Mouse (Mus musculus) midbrain, postnatal 0 days (tissue): ENCODE results near the gene Cd209d. TPM values are rescaled to one million over a fixed set of nuclear protein-coding genes. Genes with fewer than 3 reads are reported as not detected.
"Not testable (repeated sequence)": the region's sequence is repeated elsewhere in the genome, so short reads cannot be mapped to it uniquely, and the experiment has no call there.

Source experiments
- ATAC-seq: fragments of 200-750 bp; cut with Nextera tagmentation; 2 replicates; pipeline ENCODE4 v1.8.0; 2017; ENCODE audit warnings: moderate number of reproducible peaks, mild to moderate bottlenecking, moderate TSS enrichment, moderate library complexity; ENCODE audit not compliant: low FRiP score
- DNase-seq: peaks from one replicate; pipeline ENCODE4 v3.0.0-alpha.2; 2015; ENCODE audit warnings: low spot score
- H3K27ac ChIP-seq: fragments of 300-500 bp; sonication (generic); 2 replicates; pipeline ENCODE4 v1.5.1; 2014; ENCODE audit warnings: low read depth, mild to moderate bottlenecking, low read length, mixed read lengths
- H3K27me3 ChIP-seq: fragments of 300-500 bp; sonication (generic); 2 replicates; pipeline ENCODE4 v1.6.1; 2014; ENCODE audit warnings: low read length, control low read depth, mixed read lengths; ENCODE audit not compliant: insufficient read depth
- H3K36me3 ChIP-seq: fragments of 300-500 bp; sonication (generic); 2 replicates; pipeline ENCODE4 v1.6.1; 2014; ENCODE audit warnings: low read length, control low read depth, mixed read lengths; ENCODE audit not compliant: insufficient read depth
- H3K4me1 ChIP-seq: fragments of 300-500 bp; sonication (generic); 2 replicates; pipeline ENCODE4 v1.6.1; 2014; ENCODE audit warnings: mild to moderate bottlenecking, control low read depth, antibody characterized with exemption, low read length, mixed read lengths; ENCODE audit not compliant: insufficient read depth
- H3K4me2 ChIP-seq: fragments of 300-500 bp; sonication (generic); 2 replicates; pipeline ENCODE4 v1.6.1; 2014; ENCODE audit warnings: low read depth, mild to moderate bottlenecking, low read length, mixed read lengths; ENCODE audit not compliant: poor library complexity, severe bottlenecking
- H3K4me3 ChIP-seq: fragments of 300-500 bp; sonication (generic); 2 replicates; pipeline ENCODE4 v1.5.1; 2014; ENCODE audit warnings: low read depth, mild to moderate bottlenecking, low read length, moderate library complexity
- H3K9ac ChIP-seq: fragments of 300-500 bp; sonication (generic); replicated peaks from 2 replicates; pipeline ENCODE4 v1.6.1; 2014; ENCODE audit warnings: mild to moderate bottlenecking, low read length, moderate library complexity, mixed read lengths; ENCODE audit not compliant: poor library complexity, severe bottlenecking
- H3K9me3 ChIP-seq: fragments of 300-500 bp; sonication (generic); 2 replicates; pipeline ENCODE4 v1.6.1; 2016; ENCODE audit warnings: low read length, control low read depth
- CTCF ChIP-seq: IDR thresholded peaks from 2 replicates; pipeline ENCODE4 v1.5.1; 2016; ENCODE audit warnings: antibody characterized with exemption, mild to moderate bottlenecking
- WGBS: fragments of 180-500 bp; shearing (Covaris S2); extraction: QIAGEN DNeasy Blood & Tissue Kit; methylation state at CpG from one replicate; pipeline ENCODE4 v1.1.7; 2014; 5-methylcytosine and 5-hydroxymethylcytosine counted together
- polyA plus RNA-seq: library from polyadenylated mRNA; unstranded; fragments of >200 nt; fragmentation: Nextera tagmentation; extraction: Ambion mirVana; gene quantifications from 2 replicates; pipeline ENCODE4 v1.2.1, GENCODE M21; 2015
- total RNA-seq: library from RNA; depleted of rRNA; stranded (reverse); fragments of >200 nt; gene quantifications from 2 replicates; pipeline ENCODE4 v1.2.3, GENCODE M21; 2014; rRNA removed

The Cd209d gene
- not detected in 2 replicates for total RNA-seq
- not detected in 2 replicates for polyA plus RNA-seq

DNA sequence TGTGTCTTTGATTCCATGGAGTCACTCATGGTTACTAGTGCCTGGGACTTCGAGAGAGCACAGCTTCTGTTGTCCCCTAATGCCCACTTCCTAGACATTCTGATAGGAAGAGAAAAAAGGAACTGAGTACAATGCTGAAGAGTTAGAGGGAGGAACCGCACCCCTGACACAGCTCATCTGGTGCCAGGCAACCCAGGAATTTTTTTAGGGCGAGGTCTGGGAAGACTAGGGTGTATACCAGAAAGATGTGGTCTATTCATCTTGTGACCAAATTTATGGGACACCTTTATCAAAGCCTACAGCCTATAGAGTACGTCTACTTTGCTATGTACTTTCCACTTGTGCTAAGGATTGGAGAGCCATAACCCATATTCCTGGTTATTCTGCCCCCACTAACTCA, at the start of gene Cd209d:
Gene Cd209d (minus strand): TSS at position 101 of the 400 bp plus-strand sequence.
- 71% methylated on average over 4 of the region's 4 CpGs for WGBS
- no peaks in the 10 kb centered on the region for H3K4me1 ChIP-seq
- H3K27me3 ChIP-seq: no peaks in the 10 kb centered on the region
- ATAC-seq (no peak), DNase-seq (no peak)
- H3K4me3 ChIP-seq: no peak within 1 kb of the TSS
- H3K9me3 ChIP-seq: peaks cover 31% of the 10 kb centered on the region
- TF ChIP-seq CTCF: no peak
- H3K9ac ChIP-seq: no peak within 1 kb of the TSS
- no peak within 1 kb of the TSS for H3K27ac ChIP-seq
- H3K4me2 ChIP-seq: no peak within 1 kb of the TSS
- H3K36me3 ChIP-seq: no peaks in the 10 kb centered on the region

- H3K4me1 ChIP-seq: no peaks in the 10 kb centered on the region
- no peak for ATAC-seq
- no peak within 1 kb of the TSS for H3K27ac ChIP-seq
- H3K9me3 ChIP-seq: peaks cover 34% of the 10 kb centered on the region
- 91% methylated on average over 3 of the region's 3 CpGs for WGBS
- H3K36me3 ChIP-seq: no peaks in the 10 kb centered on the region
- no peak within 1 kb of the TSS for H3K4me3 ChIP-seq
- no peaks in the 10 kb centered on the region for H3K27me3 ChIP-seq
- H3K9ac ChIP-seq: no peak within 1 kb of the TSS
- H3K4me2 ChIP-seq: no peak within 1 kb of the TSS
- no peak for TF ChIP-seq CTCF
- DNase-seq: no peak
Measured at GRCm38 (mm10) chr8:3926744-3927143, 48.4 kb upstream of the Cd209d start, which contains the start of gene Cd209b. Gene Cd209b (minus strand): TSS chr8:3926844.

DNA sequence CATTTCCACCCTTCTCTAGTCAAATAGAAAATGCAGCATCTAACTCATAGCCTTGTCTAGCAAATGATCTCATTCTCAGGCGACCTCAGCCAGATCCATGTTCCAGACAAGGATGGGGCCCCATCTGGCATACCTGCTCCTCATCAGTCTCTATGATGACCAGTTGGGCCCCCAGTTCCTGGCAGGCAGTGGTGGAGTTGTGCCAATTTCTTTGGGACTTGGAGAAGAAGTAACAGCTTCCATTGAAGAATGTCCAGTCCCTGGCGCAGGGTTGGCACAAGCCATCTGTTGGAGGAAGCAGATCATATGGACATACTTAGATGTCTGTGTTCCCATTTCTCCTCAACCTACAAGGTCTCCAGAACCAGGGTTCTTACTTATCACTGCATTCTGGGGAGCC, 2.2 kb downstream of the Cd209d start:
- H3K9ac ChIP-seq: no peak overlapping the region
- ATAC-seq (no peak), DNase-seq (no peak)
- H3K9me3 ChIP-seq: peaks cover 48% of the 10 kb centered on the region
- TF ChIP-seq CTCF: no peak
- H3K36me3 ChIP-seq: no peaks in the 10 kb centered on the region
- H3K4me2 ChIP-seq: no peak overlapping the region
- no peak overlapping the region for H3K4me3 ChIP-seq
- H3K4me1 ChIP-seq: no peaks in the 10 kb centered on the region
- WGBS: 88% methylated on average over 2 of the region's 2 CpGs
- H3K27me3 ChIP-seq: no peaks in the 10 kb centered on the region
- H3K27ac ChIP-seq: no peak overlapping the region

DNA sequence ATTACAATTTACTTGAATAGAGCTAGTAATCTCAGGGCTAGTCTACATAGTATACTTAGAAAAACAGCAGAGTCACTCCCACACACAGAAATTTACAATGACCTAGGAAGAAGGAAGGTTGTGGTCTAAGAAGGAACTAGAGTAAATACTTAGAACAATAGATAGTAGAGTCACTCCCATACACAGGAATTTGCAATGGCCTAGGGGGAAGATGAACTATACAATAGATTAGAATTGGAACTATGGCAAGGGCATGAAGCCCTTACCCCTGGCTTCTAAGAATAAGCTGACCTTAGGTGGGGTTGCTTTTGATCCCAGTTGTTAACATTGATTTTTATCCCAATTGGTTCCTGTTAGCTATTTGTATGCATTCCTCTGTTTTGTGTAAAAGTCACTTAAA, 15.6 kb downstream of the Cd209d start:
- H3K9ac ChIP-seq, ATAC-seq, DNase-seq, H3K4me2 ChIP-seq, H3K27me3 ChIP-seq, H3K4me3 ChIP-seq, H3K36me3 ChIP-seq, H3K27ac ChIP-seq, H3K4me1 ChIP-seq: not testable (repeated sequence)
- peaks cover 18% of the 10 kb centered on the region; the same call in 1 of the 2 replicates for H3K9me3 ChIP-seq

DNA sequence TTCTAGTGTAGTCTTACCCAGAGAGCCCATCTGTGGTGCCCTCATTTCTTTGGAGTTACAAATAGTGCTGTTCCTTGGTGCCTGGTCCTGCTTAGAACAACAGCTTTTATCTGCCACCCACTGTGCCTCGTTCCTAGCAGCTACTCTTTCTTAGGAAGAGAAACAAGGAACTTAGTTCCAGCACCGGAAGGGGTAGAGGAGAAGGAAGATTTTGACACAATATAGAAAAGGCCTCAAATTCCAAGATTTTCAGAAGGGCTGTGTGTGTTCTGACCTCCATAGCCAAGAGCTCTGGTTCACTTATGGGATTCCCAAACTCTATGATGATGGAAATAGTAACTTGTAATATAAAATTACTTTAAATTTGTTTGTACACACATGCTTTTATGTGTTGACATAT, 24.1 kb downstream of the Cd209d start, which contains the start of gene Cd209e:
Gene Cd209e (minus strand): TSS at position 101 of the 400 bp plus-strand sequence.
- DNase-seq: no peak
- Histone ChIP-seq H3K4me2 (no peak within 1 kb of the TSS), H3K27ac (no peak within 1 kb of the TSS), H3K27me3 (no peaks in the 10 kb centered on the region), H3K9ac (no peak within 1 kb of the TSS), H3K36me3 (no peaks in the 10 kb centered on the region), H3K9me3 (peaks cover 23% of the 10 kb centered on the region), H3K4me3 (no peak within 1 kb of the TSS), H3K4me1 (no peaks in the 10 kb centered on the region)
- ATAC-seq: no peak
- WGBS: 79% methylated on average over 2 of the region's 2 CpGs
- no peak for TF ChIP-seq CTCF

Other genes starting within 250 kb of the Cd209d start
- gene Stxbp2, start 247.6 kb downstream of the Cd209d start, total RNA-seq: 23.1 and 35.3 TPM in 2 replicates
- gene Stxbp2, start 247.6 kb downstream of the Cd209d start, polyA plus RNA-seq: 36.1 and 44.2 TPM in 2 replicates
- not detected in 2 replicates for gene Retn, start 222.8 kb downstream of the Cd209d start, total RNA-seq
- 0.42 and 0.62 TPM in 2 replicates for gene Retn, start 222.8 kb downstream of the Cd209d start, polyA plus RNA-seq
- not detected in 2 replicates for gene Mcemp1, start 212.8 kb downstream of the Cd209d start, total RNA-seq
- gene Mcemp1, start 212.8 kb downstream of the Cd209d start, polyA plus RNA-seq: 0.23 and 0.26 TPM in 2 replicates
- 14.7 and 33.3 TPM in 2 replicates for gene Fcor, start 206.2 kb downstream of the Cd209d start, total RNA-seq
- 20.1 and 20.3 TPM in 2 replicates for gene Fcor, start 206.2 kb downstream of the Cd209d start, polyA plus RNA-seq
- 59.7 and 65.3 TPM in 2 replicates for gene Trappc5, start 202.3 kb downstream of the Cd209d start, total RNA-seq
- 67.0 and 68.3 TPM in 2 replicates for gene Trappc5, start 202.3 kb downstream of the Cd209d start, polyA plus RNA-seq
- not detected in 2 replicates for gene Fcer2a, start 184.4 kb downstream of the Cd209d start, total RNA-seq
- 0.22 and 0.41 TPM in 2 replicates for gene Fcer2a, start 184.4 kb downstream of the Cd209d start, polyA plus RNA-seq
- not detected in 2 replicates for gene Clec4g, start 157.9 kb downstream of the Cd209d start, total RNA-seq
- not detected in 2 replicates for gene Clec4g, start 157.9 kb downstream of the Cd209d start, polyA plus RNA-seq
- gene Cd209a, start 129.6 kb downstream of the Cd209d start, total RNA-seq: 0.11 TPM in 1 of 2 replicates, not detected in the other
- gene Cd209a, start 129.6 kb downstream of the Cd209d start, polyA plus RNA-seq: not detected in 2 replicates
- gene Cd209e, start 24.2 kb downstream of the Cd209d start, total RNA-seq: not detected in 2 replicates
- not detected in 2 replicates for gene Cd209e, start 24.2 kb downstream of the Cd209d start, polyA plus RNA-seq
- gene Cd209b, start 48.3 kb upstream of the Cd209d start, total RNA-seq: 0.22 TPM in 1 of 2 replicates, not detected in the other
- gene Cd209b, start 48.3 kb upstream of the Cd209d start, polyA plus RNA-seq: 0.16 TPM in 1 of 2 replicates, not detected in the other
- gene Cd209c, start 76.2 kb upstream of the Cd209d start, total RNA-seq: 0.33 TPM in 1 of 2 replicates, not detected in the other
- 0.38 and 0.48 TPM in 2 replicates for gene Cd209c, start 76.2 kb upstream of the Cd209d start, polyA plus RNA-seq
- 0.55 TPM in 1 of 2 replicates, not detected in the other for gene Cd209f, start 227.3 kb upstream of the Cd209d start, total RNA-seq
- gene Cd209f, start 227.3 kb upstream of the Cd209d start, polyA plus RNA-seq: 0.49 and 0.90 TPM in 2 replicates